Mouse (Mus musculus) left cerebral cortex, adult 18-20 months (tissue): ENCODE data around the gene Ube2h. TPM values are rescaled to one million over a fixed set of nuclear protein-coding genes. Genes with fewer than 3 reads are reported as not detected.

Experiments used
- DNase-seq, 2 experiments: peaks; one replicate each; pipeline ENCODE4 v3.0.0; 2021 to 2022; ENCODE audit warnings: low spot score in 2 of 2, mixed read lengths in 1 of 2
- total RNA-seq, 2 experiments: library from RNA; stranded (reverse); gene quantifications; 2 replicates each; pipeline ENCODE4 v1.2.3; 2021

Ube2h gene
- total RNA-seq, 2 experiments from 2014 or later, result 88.6 to 92.2 TPM

DNA sequence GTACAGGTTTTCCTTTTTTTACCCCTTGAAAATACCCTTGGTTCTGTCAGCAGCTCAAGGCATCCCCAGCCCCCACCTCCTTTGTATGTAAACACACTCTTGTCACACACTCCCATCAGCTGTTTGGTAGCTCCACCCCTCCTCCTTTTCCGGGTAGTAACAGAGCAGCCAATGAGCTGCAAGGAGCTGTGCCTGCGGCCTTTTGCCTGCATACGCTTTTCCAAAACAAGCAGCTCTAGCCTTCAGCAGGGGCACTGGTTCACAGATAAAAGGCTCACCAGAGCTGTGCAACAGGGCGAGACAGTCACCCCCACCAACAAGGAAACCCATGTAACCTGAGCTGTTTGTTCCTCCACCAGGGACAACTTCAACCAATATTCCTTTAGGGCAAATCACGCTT is 4.0 kb downstream of the Ube2h start:
- peak; percentile 53 to 58 for DNase-seq

DNA sequence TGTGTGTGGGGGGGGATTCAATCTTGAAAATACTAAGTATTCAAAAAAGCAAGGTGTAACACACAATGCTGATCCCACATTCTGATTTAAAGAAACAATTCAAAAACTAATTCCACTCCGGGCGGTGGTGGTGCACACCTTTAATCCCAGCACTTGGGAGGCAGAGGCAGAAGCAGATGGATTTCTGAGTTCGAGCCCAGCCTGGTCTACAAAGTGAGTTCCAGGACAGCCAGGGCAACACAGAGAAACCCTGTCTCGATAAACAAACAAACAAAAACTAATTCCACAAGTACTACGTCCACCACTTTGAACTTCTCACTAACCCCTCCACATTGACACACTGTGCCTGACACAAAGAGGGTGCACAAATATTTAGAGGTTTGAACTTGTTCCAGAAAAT is 4.7 kb downstream of the Ube2h start:
- no peak for DNase-seq

DNA sequence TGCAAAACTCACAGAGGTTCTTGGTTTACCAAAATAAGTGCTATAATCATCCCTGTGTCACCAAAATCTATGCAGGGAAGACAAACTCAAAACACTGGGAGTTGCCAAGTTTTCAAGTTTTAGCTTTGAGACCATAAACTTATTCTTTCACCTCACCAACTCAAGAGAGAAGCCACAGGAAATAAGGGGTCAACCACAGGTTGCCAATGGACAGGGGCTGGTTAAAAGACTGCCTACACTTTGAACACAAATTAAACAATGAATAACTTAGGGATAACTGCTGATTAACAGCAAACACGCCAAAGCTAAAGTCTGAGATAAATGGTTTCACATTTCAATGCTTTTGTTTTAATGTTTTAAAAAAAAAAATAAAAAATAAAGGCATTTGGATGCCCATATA is 5.2 kb downstream of the Ube2h start:
- no peak for DNase-seq

DNA sequence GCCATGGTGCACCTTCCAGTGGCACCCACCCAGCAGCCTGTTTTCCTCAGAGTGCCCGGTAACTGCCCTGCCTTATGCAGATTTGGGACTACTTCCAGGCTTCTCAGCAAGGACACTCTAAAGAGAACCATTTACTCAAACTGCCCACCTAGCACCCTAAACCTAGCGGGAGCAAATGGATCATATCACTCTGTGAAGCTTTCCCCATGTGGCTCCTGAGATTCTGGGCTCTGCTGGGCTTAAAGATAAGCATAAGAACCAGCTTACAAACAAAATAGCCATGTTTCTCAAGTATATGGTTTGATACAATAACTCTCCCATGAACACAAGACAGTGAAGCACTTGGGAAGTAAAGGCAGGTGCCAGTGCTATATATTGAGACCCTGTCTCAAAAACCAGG is 11.8 kb downstream of the Ube2h start:
- no peak for DNase-seq

DNA sequence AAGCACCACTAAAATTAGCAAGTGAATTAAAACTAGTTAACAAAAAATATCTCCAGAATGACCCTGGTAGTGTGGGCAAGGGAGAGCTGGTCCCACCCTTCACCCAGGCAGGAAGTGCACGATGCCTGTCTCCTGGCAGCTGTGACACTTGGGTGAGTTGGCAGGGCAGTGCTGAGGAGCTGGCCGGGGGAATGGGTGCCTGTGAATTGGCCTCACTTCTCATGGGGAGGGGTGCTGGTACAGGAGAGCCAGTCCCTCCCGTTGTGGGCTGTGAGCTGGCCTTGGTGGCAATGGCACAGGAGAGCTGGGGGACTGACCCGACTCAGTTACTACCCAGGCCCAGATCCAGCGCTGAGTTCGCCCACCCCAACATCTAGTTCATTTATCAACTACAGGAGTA is 16.4 kb downstream of the Ube2h start:
- DNase-seq, result no peak

DNA sequence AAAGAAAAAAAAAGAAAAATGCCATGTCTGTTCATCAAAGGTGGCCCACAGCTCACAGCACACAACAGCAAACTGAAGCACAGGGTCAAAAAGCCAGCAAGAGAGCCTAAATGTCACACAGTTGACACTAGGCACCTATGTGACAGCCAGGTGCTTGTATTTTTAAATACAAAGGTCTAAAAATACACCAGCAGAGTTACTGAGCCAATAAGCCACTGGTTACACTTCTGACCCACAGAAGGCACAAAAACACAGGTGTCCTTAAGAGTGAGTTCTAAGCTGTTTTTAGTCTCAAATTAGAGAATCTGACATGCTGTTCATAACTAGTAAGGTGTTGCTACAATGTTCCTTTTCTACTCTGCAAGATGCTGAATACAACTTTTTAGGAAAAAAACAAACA is 17.7 kb downstream of the Ube2h start:
- no peak for DNase-seq

DNA sequence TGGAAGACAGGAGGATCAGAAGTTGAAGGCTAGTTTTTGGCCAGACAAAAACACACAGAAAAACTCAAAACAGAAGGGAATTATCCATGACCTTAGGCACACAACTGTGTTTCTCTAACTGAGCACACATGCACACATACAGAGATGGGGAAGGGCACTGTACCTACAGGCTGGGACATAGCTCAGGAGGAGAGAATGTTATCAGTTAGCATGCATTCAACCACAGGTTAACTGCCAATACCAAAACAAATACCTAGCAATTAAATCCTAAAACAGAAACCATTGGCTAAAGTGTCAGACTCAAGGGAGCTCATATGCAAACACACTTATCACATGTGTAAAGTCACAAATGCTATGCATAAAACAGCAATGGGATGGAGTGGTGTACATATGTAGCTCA is 20.2 kb downstream of the Ube2h start:
- no peak for DNase-seq

DNA sequence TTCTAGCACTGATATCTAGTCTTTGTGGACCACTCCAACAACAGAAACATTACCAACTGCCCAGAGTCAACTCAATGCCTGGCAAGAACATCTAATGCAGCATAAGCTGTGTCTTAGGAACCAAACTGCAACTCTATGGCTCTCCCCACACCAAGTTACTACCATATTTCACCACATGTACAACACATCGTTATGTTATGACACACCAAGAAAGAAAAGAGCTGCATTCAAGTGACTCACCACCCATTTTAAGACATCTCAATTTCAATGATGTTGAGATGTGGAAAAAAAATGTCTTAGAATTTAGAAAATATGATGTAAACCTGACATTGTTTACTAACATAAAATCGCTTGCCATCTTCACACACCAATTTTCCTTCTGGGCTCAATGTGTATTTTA is 22.0 kb downstream of the Ube2h start:
- no peak for DNase-seq

DNA sequence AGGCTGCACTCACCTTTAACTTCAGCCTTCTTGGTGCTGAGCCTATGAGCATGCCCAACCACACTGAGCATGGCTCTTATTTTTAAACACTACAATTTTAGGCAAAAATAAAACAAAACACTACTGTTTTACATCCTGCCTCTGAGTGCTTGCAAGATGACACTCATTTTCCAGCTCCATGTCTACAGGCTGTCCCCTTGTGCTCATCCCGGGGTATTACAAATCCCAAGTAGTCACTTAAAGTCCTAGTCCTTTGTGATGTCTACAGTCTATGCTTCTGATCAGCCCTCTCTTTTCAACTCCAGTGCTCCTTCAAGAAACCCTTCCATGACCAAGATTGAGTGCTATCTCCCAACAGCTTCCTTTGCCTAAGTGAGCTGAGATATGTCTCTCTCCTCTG is 26.0 kb downstream of the Ube2h start:
- DNase-seq, result no peak

DNA sequence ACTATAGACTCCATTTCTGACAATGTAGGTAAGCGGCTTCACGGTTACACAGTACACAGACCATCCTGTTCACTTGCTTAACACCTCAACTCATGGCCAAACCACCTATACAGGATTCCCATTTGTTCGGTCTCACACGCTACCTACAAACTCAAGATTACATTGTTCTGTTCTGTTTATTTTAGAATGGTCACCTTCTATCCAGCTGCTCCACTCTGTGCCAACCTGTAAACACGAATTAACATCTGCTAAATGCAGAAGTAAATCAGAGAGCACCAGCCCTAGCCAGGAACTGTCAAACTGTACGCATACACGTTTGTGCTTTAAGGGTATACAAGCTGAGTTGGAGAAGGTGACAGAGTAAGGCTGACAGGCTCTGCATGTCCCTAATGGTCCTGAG is 27.5 kb downstream of the Ube2h start:
- DNase-seq, result no peak

DNA sequence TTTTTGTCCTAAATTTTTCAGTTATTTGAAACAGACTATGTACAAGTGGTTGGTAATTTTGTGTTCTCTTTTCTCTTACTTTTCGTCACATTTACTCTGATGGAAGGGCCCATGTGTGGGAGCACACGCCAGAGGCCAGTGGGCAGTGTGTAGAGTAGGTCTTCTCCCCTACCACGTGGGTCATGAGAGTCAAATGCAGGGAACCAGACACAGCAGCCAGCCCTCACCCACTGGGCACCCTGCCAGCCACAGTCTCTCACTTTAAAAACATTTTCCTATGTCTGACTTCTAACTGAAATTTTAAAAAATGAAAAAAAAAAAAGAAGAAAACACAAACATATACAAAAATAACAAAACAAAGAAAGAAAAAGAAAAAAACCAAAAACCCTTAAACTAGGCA is 28.0 kb downstream of the Ube2h start:
- DNase-seq, result no peak

DNA sequence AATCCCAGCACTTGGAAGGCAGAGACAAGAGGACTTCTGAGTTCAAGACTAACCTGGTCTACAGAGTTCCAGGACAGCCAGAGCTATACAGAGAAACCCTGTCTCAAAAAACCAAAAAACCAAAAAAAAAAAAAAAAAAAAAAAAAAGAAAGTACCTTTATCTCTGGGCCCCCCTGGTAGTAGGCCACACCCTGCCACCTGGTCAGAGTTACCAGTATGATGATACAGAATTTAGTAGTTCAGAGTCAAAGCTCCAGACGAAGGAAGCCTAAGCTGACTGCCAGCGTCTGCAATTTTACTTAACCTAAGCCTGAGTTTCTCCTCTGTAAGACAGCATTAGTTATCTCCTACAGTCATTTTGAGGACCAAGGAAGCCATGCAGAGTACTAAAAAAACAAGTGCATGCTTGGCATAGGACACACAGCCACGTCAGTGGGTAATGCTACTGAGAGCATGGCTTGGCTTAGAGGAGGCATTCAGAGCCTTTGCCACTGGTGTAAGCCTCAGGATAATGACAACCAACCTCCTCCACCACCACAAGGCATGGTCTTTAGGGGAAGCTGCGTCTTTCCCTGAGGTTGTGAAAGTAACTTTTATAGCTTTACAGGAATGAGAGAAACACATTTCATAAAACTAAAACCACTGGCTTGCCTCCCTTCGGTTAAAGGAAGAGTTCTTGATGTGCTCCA is 29.0 kb downstream of the Ube2h start:
- DNase-seq, result no peak

DNA sequence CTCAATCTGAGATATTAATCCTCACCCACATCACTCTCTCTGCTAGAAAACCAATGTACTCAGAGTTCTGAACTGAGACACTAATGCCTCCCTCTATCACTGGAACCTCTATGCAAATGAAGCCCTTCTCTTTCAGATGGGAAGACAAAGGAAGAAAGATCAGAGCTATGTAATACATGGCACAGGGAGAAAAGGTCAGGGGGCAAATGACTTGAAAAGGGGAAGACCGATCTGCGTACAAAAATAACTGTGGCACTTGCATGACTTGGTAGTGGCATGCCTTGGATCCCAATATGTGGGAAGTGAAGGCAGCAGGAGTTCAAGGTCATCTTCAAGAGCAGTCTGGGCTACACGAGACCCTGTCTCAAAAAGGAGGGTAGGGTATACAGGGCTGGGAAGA is 31.4 kb downstream of the Ube2h start:
- DNase-seq, result no peak

DNA sequence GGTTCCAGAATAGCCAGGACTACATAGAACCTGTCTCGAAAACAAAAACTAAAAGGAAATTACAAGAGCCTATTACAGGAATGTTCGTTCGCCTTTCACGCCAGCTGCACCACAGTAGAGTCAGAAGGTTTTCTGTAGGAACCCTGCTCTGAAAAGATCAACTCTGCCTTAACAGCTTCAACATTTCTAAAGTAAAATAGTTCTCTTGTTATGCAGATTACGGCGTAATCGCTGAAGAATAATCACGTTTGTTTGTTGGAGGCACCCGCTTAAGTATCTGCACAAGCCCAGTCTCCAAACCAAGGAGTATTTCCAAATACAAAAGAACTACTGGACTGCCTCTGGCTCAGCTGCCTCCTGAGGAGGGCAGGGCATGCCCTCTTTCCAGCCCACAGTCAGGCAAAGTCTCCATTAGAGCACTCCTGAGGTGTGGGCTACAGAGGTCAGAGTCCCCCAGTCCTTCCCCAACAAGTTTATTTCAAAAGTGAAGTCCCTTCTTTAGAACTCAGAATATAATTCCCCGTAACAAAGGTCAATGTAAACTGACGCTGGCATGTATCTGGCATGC is 31.9 kb downstream of the Ube2h start:
- no peak for DNase-seq

DNA sequence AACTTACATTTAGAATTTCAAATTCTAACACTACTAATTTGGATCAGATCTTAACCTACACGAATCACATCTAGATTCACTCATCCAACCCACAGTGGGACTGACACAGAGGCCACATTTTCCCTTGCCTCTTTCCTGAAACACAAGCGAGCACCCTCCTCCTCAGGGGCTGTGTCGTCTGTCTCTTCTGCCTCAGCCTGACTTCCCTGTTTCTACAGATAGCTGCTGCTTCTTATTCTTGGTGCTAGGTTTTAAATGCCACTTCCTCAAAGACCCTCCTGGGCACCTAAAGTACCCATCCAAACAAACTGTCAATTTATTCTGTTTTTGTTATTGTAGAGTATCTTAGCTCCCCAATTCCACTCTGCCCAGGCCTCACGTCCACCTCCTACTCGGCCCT is 34.5 kb downstream of the Ube2h start:
- no peak for DNase-seq

DNA sequence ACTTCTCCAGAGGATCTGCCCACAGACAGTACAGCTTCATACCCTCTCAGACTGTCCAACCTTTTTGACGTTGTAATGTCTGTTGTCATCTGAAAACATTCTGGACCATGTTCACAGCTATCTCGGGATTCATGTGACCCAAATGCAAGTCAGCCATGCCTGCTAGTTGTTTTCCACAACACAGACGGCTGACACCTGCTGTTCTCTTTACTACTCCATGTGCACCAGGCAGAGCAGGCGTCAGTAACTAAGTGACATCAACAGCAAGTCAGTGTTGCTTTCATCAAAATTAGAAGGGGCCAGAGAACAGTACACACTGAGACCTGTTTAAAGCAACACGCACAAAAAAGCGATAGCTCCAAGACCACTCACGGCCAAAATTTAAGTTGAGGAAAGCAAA is 36.9 kb downstream of the Ube2h start:
- DNase-seq, result no peak

DNA sequence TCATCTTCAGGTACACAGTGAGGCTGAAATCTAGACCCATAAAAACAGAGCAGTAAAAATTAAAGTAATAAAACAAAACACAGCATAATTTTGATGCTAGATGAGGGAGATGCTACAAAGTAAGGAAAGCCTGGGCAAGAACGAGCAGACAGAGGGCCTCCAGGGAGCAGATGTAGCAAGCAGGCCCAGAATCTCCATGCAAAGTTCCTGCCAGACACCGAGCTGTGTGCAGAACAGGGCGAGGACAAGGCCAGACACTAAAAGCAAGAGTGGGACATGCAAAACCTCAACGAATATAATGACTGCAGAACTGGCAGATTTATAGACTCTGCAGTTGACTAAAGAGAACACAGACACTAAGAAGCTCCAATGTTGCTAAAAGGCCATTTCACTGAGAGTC is 38.9 kb downstream of the Ube2h start:
- DNase-seq, result no peak

DNA sequence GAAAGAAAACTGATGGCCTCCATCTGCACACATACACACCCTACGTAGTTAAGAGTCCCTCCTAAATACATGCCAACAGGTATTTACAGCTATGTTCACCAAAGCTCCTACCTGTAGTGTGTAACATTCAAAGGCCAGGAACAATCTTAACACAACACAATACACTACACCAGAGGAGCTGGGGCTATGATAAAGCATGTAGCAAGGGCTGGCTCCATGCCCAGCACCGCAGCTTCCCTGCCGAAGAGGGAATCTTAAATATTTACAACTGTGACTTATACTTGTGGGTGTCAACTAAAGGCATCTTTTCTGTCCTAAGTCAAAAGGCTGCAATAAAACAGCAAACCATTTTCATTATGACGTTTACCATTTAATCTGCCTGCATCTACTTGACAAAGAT is 41.3 kb downstream of the Ube2h start:
- no peak for DNase-seq

DNA sequence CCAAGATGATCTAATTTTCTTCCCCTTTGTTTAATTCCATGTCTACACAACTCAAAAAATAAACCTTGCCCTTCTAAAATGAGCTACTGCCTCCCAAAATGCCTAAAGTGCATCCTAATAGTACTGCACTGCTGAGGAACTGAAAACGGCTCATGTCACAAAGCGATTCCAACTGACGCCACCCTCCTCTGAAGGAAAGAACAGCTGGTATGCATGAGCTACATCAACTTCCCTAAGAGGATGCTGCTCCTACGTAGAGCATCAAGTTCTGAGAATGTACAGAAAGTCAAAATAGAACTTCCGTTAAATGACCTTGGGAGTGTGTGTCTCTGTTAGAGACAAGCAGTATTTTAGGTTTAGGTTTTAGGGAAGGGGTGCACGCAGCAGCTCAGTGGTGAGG is 45.1 kb downstream of the Ube2h start:
- DNase-seq, result no peak

DNA sequence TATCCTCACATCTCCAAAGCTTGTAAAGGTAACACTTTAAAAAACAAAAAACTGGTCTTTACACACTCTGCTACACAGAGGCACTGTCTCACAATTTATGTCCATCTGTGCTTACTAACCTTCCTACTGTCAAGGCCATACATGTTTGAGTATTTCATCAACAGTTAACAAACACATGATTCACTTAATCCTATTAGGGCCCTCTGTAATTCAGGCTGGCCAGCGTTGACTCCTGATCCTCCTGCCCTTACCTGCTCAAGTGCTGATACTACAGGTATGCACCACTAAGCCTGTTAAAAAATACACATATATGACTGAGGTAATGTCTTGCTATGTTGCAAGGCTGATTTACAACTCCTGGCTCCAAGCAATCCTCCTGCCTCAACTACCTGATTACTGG is 46.4 kb downstream of the Ube2h start:
- no peak for DNase-seq

DNA sequence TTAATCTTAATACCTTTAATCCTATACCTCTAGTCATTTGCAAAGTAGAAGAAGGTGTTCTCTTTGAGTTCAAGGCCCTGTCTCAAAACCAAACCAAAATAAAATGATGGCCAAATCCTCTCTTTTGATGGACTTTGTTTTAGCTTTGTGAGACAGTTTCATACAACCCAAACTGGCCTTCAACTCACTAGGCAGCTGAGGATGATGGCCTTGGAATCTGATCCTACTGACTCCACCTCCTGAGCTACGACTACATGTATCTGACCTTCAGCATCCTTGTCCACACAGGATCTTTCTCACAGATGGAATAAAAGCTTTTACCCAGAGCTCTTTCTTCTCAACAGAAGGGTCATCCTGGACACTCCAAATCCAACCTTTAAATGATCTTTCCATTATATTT is 48.5 kb downstream of the Ube2h start:
- DNase-seq, result no peak

DNA sequence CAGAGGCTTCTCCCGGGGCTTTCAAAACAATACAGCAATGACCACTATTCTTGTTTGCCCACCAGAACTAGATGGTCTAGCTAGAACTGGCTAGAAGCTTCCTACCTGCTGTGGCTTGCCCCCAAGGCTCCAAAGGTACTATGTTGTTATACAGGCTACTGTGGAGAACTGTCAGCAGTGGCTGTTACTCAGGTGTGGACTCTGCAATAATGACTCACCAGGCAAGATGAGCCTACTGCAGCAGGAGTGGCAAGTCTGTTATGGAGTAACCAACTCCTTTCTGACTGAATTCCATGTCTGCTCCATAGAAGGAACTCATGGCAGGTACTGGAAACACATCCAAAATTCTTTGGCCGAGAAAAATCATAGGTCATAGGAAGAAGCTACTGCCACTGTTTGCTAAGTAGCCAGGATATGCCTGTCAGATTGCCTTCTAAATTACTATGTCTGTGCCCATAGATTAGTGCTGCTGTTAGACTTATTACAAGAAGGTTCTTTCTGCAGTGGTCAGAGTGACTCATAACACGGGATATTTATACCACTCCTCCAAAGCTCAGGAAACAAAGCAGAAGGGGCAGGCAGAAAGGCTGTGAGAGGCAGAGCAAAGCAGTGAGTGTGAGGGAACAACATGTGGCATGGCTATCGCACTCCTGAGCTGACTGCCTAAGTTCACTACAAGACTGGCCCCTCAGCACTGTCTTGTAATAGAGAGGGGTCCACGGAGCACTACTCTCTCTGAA is 51.9 kb downstream of the Ube2h start:
- DNase-seq, result no peak

DNA sequence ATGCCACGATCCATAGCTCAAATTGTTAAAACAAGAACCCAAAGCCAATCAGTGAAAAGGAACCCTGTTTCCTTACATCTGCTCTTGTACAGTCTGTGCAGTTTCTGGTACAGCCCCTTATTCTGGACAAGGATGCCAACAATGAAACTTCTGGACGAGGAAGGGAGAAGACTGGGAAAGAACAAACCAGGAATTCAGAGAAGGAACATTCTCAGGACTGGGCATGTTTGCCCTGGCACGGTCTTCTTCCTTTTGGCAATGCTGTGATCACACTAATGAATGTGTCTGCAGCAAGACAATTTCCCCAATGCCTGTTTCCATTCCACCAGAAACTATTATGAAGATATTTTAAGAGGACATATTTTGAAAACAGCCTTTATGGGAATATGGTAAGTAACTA is 55.6 kb downstream of the Ube2h start:
- DNase-seq, result no peak
